ENCODE assay signal across 17 mouse cellular contexts in genomic region chr2:35859708-35860393, GRCm38 (mm10).
DNase-seq lines count a peak whose midpoint lies in the region; ATAC-seq lines count a peak whose summit lies in the region.
"Had no signal": no experiment of that assay in that cellular context is flagged by ENCODE, and none has a peak within 500 bp of the region (broad histone marks: within the 10 kb centered on the region; RNA-seq: fewer than 3 reads in every experiment).

No protein-coding gene starts in this region.

- H3K4me2 ChIP-seq in forebrain, embryonic 13.5 days: no peak overlapping the region
- 0 out of 2 replicates have a peak overlapping the region, but pooled peaks have one; percentile 18 for H3K4me2 ChIP-seq in limb, embryonic 12.5 days
- H3K4me2 ChIP-seq in limb, embryonic 13.5 days (replicated peaks): 0 out of 2 replicates have a peak overlapping the region, but pooled peaks have one; percentile 16
- H3K4me2 ChIP-seq in kidney, embryonic 14.5 days (replicated peaks; ENCODE audit: low read depth, low read length): no peak overlapping the region
- H3K4me2 ChIP-seq in liver, embryonic 11.5 days: no peak overlapping the region
- H3K4me2 ChIP-seq: liver, embryonic 15.5 days; stomach, embryonic 15.5 days had no signal

- no peaks in the 10 kb centered on the region for H3K27me3 ChIP-seq in forebrain, embryonic 13.5 days
- H3K27me3 ChIP-seq in forebrain, embryonic 10.5 days (ENCODE audit: poor library complexity, severe bottlenecking): no peaks in the 10 kb centered on the region
- no peaks in the 10 kb centered on the region for H3K27me3 ChIP-seq in limb, embryonic 12.5 days
- H3K27me3 ChIP-seq in limb, embryonic 10.5 days (ENCODE audit: low read depth, poor library complexity, severe bottlenecking): peaks cover 6% of the 10 kb centered on the region; the same call in 1 of the 2 replicates
- H3K27me3 ChIP-seq in limb, embryonic 13.5 days: no peaks in the 10 kb centered on the region
- no peaks in the 10 kb centered on the region for H3K27me3 ChIP-seq in kidney, embryonic 14.5 days (ENCODE audit: control insufficient read depth, insufficient read depth, low read length)
- H3K27me3 ChIP-seq in liver, embryonic 11.5 days (replicated peaks; ENCODE audit: control insufficient read depth, insufficient read depth, low read length): no peaks in the 10 kb centered on the region
- H3K27me3 ChIP-seq: liver, embryonic 15.5 days; stomach, embryonic 15.5 days had no signal

- H3K9ac ChIP-seq in forebrain, embryonic 13.5 days: no peak overlapping the region
- no peak overlapping the region for H3K9ac ChIP-seq in limb, embryonic 12.5 days (replicated peaks)
- H3K9ac ChIP-seq in limb, embryonic 13.5 days: no peak overlapping the region
- no peak overlapping the region for H3K9ac ChIP-seq in kidney, embryonic 14.5 days (ENCODE audit: low read depth, low read length)
- H3K9ac ChIP-seq in liver, embryonic 11.5 days (ENCODE audit: low read depth, low read length): no peak overlapping the region
- H3K9ac ChIP-seq: liver, embryonic 15.5 days; stomach, embryonic 15.5 days had no signal

- DNase-seq in forebrain, embryonic 10.5 days (ENCODE audit: extremely low spot score, low spot score): no peak
- no peak for DNase-seq in limb, embryonic 10.5 days (ENCODE audit: low spot score)
- DNase-seq in Muller cell, postnatal 12 days (ENCODE audit: inconsistent ontology term): peak; percentile 27
- DNase-seq in liver, embryonic 11.5 days (ENCODE audit: low spot score): no peak
- DNase-seq: adrenal gland, postnatal 36 days; cerebellum, postnatal 14 days; kidney, adult 2 months; kidney, postnatal 36 days; lung, postnatal 4 days; spleen, adult 18-20 months; thymus, postnatal 14 days had no signal

- H3K4me1 ChIP-seq in forebrain, embryonic 13.5 days: peaks cover 18% of the 10 kb centered on the region
- H3K4me1 ChIP-seq in forebrain, embryonic 10.5 days: peaks cover 21% of the 10 kb centered on the region
- H3K4me1 ChIP-seq in limb, embryonic 12.5 days (replicated peaks): peaks cover 13% of the 10 kb centered on the region
- peaks cover 28% of the 10 kb centered on the region for H3K4me1 ChIP-seq in limb, embryonic 10.5 days
- peaks cover 23% of the 10 kb centered on the region for H3K4me1 ChIP-seq in limb, embryonic 13.5 days
- H3K4me1 ChIP-seq in kidney, embryonic 14.5 days (ENCODE audit: control insufficient read depth, insufficient read depth, low read length): no peaks in the 10 kb centered on the region
- H3K4me1 ChIP-seq in liver, embryonic 11.5 days (replicated peaks; ENCODE audit: control insufficient read depth, insufficient read depth, low read length): 0 out of 2 replicates have a peak, but pooled peaks cover 2% of the 10 kb centered on the region
- H3K4me1 ChIP-seq: stomach, embryonic 15.5 days had no signal

- H3K4me3 ChIP-seq in forebrain, embryonic 13.5 days: no peak overlapping the region
- H3K4me3 ChIP-seq in forebrain, embryonic 10.5 days: no peak overlapping the region
- no peak overlapping the region for H3K4me3 ChIP-seq in limb, embryonic 12.5 days (replicated peaks)
- no peak overlapping the region for H3K4me3 ChIP-seq in limb, embryonic 10.5 days
- no peak overlapping the region for H3K4me3 ChIP-seq in limb, embryonic 13.5 days
- H3K4me3 ChIP-seq in kidney, embryonic 14.5 days (ENCODE audit: low read length): no peak overlapping the region
- H3K4me3 ChIP-seq in liver, embryonic 11.5 days (ENCODE audit: low read depth, low read length): no peak overlapping the region
- H3K4me3 ChIP-seq: liver, embryonic 15.5 days; stomach, embryonic 15.5 days had no signal

- H3K36me3 ChIP-seq in forebrain, embryonic 13.5 days (ENCODE audit: poor library complexity, severe bottlenecking): no peaks in the 10 kb centered on the region
- H3K36me3 ChIP-seq in forebrain, embryonic 10.5 days (replicated peaks): no peaks in the 10 kb centered on the region
- H3K36me3 ChIP-seq in limb, embryonic 12.5 days: no peaks in the 10 kb centered on the region
- no peaks in the 10 kb centered on the region for H3K36me3 ChIP-seq in limb, embryonic 10.5 days
- H3K36me3 ChIP-seq in limb, embryonic 13.5 days: no peaks in the 10 kb centered on the region
- H3K36me3 ChIP-seq in kidney, embryonic 14.5 days (ENCODE audit: control insufficient read depth, insufficient read depth, low read length): no peaks in the 10 kb centered on the region
- H3K36me3 ChIP-seq in liver, embryonic 11.5 days (ENCODE audit: control insufficient read depth, insufficient read depth, low read length): no peaks in the 10 kb centered on the region
- H3K36me3 ChIP-seq: liver, embryonic 15.5 days; stomach, embryonic 15.5 days had no signal

- WGBS in forebrain, embryonic 13.5 days: 51% methylated on average over 7 of the region's 7 CpGs
- WGBS in forebrain, embryonic 10.5 days: 77% methylated on average over 7 of the region's 7 CpGs
- 66% methylated on average over 7 of the region's 7 CpGs for WGBS in limb, embryonic 12.5 days
- 74% methylated on average over 7 of the region's 7 CpGs for WGBS in limb, embryonic 10.5 days
- WGBS in limb, embryonic 13.5 days: 55% methylated on average over 7 of the region's 7 CpGs
- 77% methylated on average over 7 of the region's 7 CpGs for WGBS in kidney, embryonic 14.5 days
- WGBS in liver, embryonic 11.5 days: 69% methylated on average over 7 of the region's 7 CpGs

- H3K9me3 ChIP-seq in forebrain, embryonic 13.5 days (replicated peaks): no peaks in the 10 kb centered on the region
- H3K9me3 ChIP-seq in forebrain, embryonic 10.5 days: no peaks in the 10 kb centered on the region
- H3K9me3 ChIP-seq in limb, embryonic 12.5 days: no peaks in the 10 kb centered on the region
- H3K9me3 ChIP-seq in limb, embryonic 10.5 days (replicated peaks): no peaks in the 10 kb centered on the region
- no peaks in the 10 kb centered on the region for H3K9me3 ChIP-seq in limb, embryonic 13.5 days
- no peaks in the 10 kb centered on the region for H3K9me3 ChIP-seq in kidney, embryonic 14.5 days (ENCODE audit: control insufficient read depth, low read length)
- no peaks in the 10 kb centered on the region for H3K9me3 ChIP-seq in liver, embryonic 11.5 days (ENCODE audit: control insufficient read depth, low read length)
- H3K9me3 ChIP-seq: liver, embryonic 15.5 days; stomach, embryonic 15.5 days had no signal

- peak overlapping the region; percentile 44 for H3K27ac ChIP-seq in forebrain, embryonic 13.5 days
- H3K27ac ChIP-seq in forebrain, embryonic 10.5 days: no peak overlapping the region
- peak overlapping the region; percentile 72 for H3K27ac ChIP-seq in limb, embryonic 12.5 days
- H3K27ac ChIP-seq in limb, embryonic 10.5 days: no peak overlapping the region
- H3K27ac ChIP-seq in limb, embryonic 13.5 days: peak overlapping the region; percentile 82
- no peak overlapping the region for H3K27ac ChIP-seq in kidney, embryonic 14.5 days (ENCODE audit: low read depth, low read length)
- no peak overlapping the region for H3K27ac ChIP-seq in liver, embryonic 11.5 days (ENCODE audit: low read depth, low read length)
- H3K27ac ChIP-seq: liver, embryonic 15.5 days; stomach, embryonic 15.5 days had no signal

- peak; percentile 29; the same call in 1 of the 2 replicates for ATAC-seq in forebrain, embryonic 13.5 days
- peak; percentile 71; the same call in 1 of the 2 replicates for ATAC-seq in limb, embryonic 12.5 days (ENCODE audit: insufficient number of reproducible peaks, insufficient read depth, low FRiP score, low TSS enrichment, low read depth)
- ATAC-seq in limb, embryonic 13.5 days (ENCODE audit: low FRiP score, low read depth): peak; percentile 59; the same call in 1 of the 2 replicates
- ATAC-seq in kidney, embryonic 14.5 days (ENCODE audit: low FRiP score, low TSS enrichment): no peak
- no peak for ATAC-seq in liver, embryonic 11.5 days (replicated peaks; ENCODE audit: low FRiP score)

Comparison
In these comparisons a context has a peak if more than half of its experiments do, and no peak if none do; other contexts are left out.
1. H3K27ac ChIP-seq: peak in forebrain, embryonic 13.5 days (single experiment), limb, embryonic 12.5 days (single experiment) and limb, embryonic 13.5 days (single experiment); none in forebrain, embryonic 10.5 days (single experiment), limb, embryonic 10.5 days (single experiment), kidney, embryonic 14.5 days (single experiment) and liver, embryonic 11.5 days (single experiment).
2. ATAC-seq: peak in forebrain, embryonic 13.5 days (single experiment), limb, embryonic 12.5 days (single experiment) and limb, embryonic 13.5 days (single experiment); none in kidney, embryonic 14.5 days (single experiment) and liver, embryonic 11.5 days (single experiment).
3. H3K4me2 ChIP-seq: peak in limb, embryonic 12.5 days (single experiment) and limb, embryonic 13.5 days (single experiment); none in forebrain, embryonic 13.5 days (single experiment), kidney, embryonic 14.5 days (single experiment) and liver, embryonic 11.5 days (single experiment).